Mouse (Mus musculus) CH12.LX (cell line): ENCODE measurements at regions not wholly inside any gene's neighbourhood (a gene's known extent, or its start where the extent isn't known, plus 50 kb on each side); places are given as distances from the start of the nearest gene placed in this dataset.

Source experiments
- JUND ChIP-seq: conservative IDR thresholded peaks from 2 replicates; pipeline ENCODE4 v1.6.1; 2011; ENCODE audit warnings: low read depth, low read length, improper control_type of control experiment
- MAFK ChIP-seq: IDR thresholded peaks from 2 replicates; pipeline ENCODE4 v1.6.1; 2011; ENCODE audit warnings: low read length, improper control_type of control experiment; ENCODE audit not compliant: insufficient replicate concordance
- TBP ChIP-seq: conservative IDR thresholded peaks from 2 replicates; pipeline ENCODE4 v1.6.1; 2011; ENCODE audit warnings: low read depth, low read length, improper control_type of control experiment

DNA sequence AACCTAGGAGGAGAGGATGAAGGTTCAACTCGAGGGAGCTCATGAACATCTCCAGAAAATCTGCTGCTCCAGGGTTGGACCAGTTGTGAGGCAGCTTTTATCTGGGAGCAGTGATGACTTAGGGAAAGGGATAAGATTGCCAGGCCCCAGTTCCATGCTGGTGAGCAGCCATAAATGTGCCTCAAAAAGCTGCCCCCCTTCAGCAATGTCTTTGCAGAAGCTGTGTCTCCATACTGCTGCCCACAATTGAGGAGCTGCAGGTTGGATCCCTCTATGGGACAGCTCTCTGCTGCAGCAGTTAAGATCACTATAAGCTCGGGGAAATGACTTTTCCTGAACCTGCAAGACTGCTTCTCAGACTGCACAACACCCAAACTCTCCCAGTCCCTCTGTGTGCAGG is 543.7 kb downstream of the Nfib start:
- TF ChIP-seq TBP (no peak), MAFK (no peak), JUND (no peak)
